Mouse (Mus musculus) stomach, embryonic 15.5 days (tissue): ENCODE data around the gene Ccdc18. TPM values are rescaled to one million over a fixed set of nuclear protein-coding genes. Genes with fewer than 3 reads are reported as not detected.
"Not testable (repeated sequence)": the region's sequence is repeated elsewhere in the genome, so short reads cannot be mapped to it uniquely, and the experiment has no call there.

Experiments
- ATAC-seq: fragments of 200-750 bp; cut with Nextera tagmentation; 2 replicates; pipeline ENCODE4 v1.8.0; 2017; ENCODE audit warnings: low read depth, moderate number of reproducible peaks, moderate TSS enrichment; ENCODE audit not compliant: insufficient read depth, low FRiP score
- H3K27ac ChIP-seq: fragments of 300-500 bp; sonication (generic); 2 replicates; pipeline ENCODE4 v1.5.1; 2015; ENCODE audit warnings: mild to moderate bottlenecking, inconsistent platforms
- H3K27me3 ChIP-seq: fragments of 300-500 bp; sonication (generic); replicated peaks from 2 replicates; pipeline ENCODE4 v1.6.1; 2015; ENCODE audit warnings: inconsistent platforms
- H3K36me3 ChIP-seq: fragments of 300-500 bp; sonication (generic); 2 replicates; pipeline ENCODE4 v1.6.1; 2015; ENCODE audit warnings: inconsistent platforms
- H3K4me1 ChIP-seq: fragments of 300-500 bp; sonication (generic); 2 replicates; pipeline ENCODE4 v1.6.1; 2015; ENCODE audit warnings: inconsistent platforms
- H3K4me2 ChIP-seq: fragments of 300-500 bp; sonication (generic); 2 replicates; pipeline ENCODE4 v1.6.1; 2015; ENCODE audit warnings: mild to moderate bottlenecking, inconsistent platforms
- H3K4me3 ChIP-seq: fragments of 300-500 bp; sonication (generic); replicated peaks from 2 replicates; pipeline ENCODE4 v1.5.1; 2015; ENCODE audit warnings: inconsistent platforms
- H3K9ac ChIP-seq: fragments of 300-500 bp; sonication (generic); 2 replicates; pipeline ENCODE4 v1.6.1; 2015; ENCODE audit warnings: inconsistent platforms
- H3K9me3 ChIP-seq: fragments of 300-500 bp; sonication (generic); 2 replicates; pipeline ENCODE4 v1.6.1; 2016; ENCODE audit warnings: inconsistent platforms
- WGBS: fragments of 180-500 bp; shearing (Covaris S2); methylation state at CpG from one replicate; pipeline ENCODE4 v1.1.7; 2015; 5-methylcytosine and 5-hydroxymethylcytosine counted together
- polyA plus RNA-seq: library from polyadenylated mRNA; unstranded; fragments of >200 nt; fragmentation: Nextera tagmentation; extraction: Ambion mirVana; gene quantifications from 2 replicates; pipeline ENCODE4 v1.2.1, GENCODE M21; 2015

Ccdc18 gene
- polyA plus RNA-seq, 1 experiment from 2014 or later = 8.6 TPM

- no peak for ATAC-seq
- Histone ChIP-seq H3K4me1 (no peaks in the 10 kb centered on the region), H3K27me3 (no peaks in the 10 kb centered on the region), H3K9ac (no peak overlapping the region), H3K4me3 (no peak overlapping the region), H3K9me3 (no peaks in the 10 kb centered on the region), H3K27ac (no peak overlapping the region), H3K4me2 (no peak overlapping the region), H3K36me3 (no peaks in the 10 kb centered on the region)
- 13% methylated on average over 1 of the region's 1 CpGs for WGBS
Observed at GRCm38 (mm10) chr5:108163695-108164094, 31.0 kb downstream of the Ccdc18 start.

- 80% methylated on average over 2 of the region's 2 CpGs for WGBS
Observed at GRCm38 (mm10) chr5:108184050-108184449, 51.4 kb downstream of the Ccdc18 start.

GRCm38 (mm10) chr5:108188967-108189366 is 56.3 kb downstream of the Ccdc18 start:
- Histone ChIP-seq H3K4me1 (no peaks in the 10 kb centered on the region), H3K9me3 (no peaks in the 10 kb centered on the region), H3K36me3 (no peaks in the 10 kb centered on the region), H3K4me3 (no peak overlapping the region), H3K4me2 (no peak overlapping the region), H3K27ac (no peak overlapping the region), H3K9ac (no peak overlapping the region), H3K27me3 (no peaks in the 10 kb centered on the region)
- no peak for ATAC-seq

More at GRCm38 (mm10) chr5:108184050-108184449, 51.4 kb downstream of the Ccdc18 start:
- no peak overlapping the region for H3K4me2 ChIP-seq
- H3K27ac ChIP-seq = no peak overlapping the region
- no peaks in the 10 kb centered on the region for H3K36me3 ChIP-seq
- H3K4me1 ChIP-seq = no peaks in the 10 kb centered on the region
- ATAC-seq = no peak
- H3K9me3 ChIP-seq = no peaks in the 10 kb centered on the region
- H3K4me3 ChIP-seq = no peak overlapping the region
- no peak overlapping the region for H3K9ac ChIP-seq
- no peaks in the 10 kb centered on the region for H3K27me3 ChIP-seq

GRCm38 (mm10) chr5:108206008-108206407 is 73.3 kb downstream of the Ccdc18 start:
- ATAC-seq = no peak
- Histone ChIP-seq H3K27me3 (no peaks in the 10 kb centered on the region), H3K36me3 (no peaks in the 10 kb centered on the region), H3K27ac (no peak overlapping the region), H3K9me3 (no peaks in the 10 kb centered on the region), H3K4me2 (no peak overlapping the region), H3K4me3 (no peak overlapping the region), H3K4me1 (no peaks in the 10 kb centered on the region), H3K9ac (no peak overlapping the region)

- Histone ChIP-seq H3K9ac (no peak overlapping the region), H3K9me3 (no peaks in the 10 kb centered on the region), H3K27me3 (no peaks in the 10 kb centered on the region), H3K4me1 (no peaks in the 10 kb centered on the region), H3K4me3 (no peak overlapping the region), H3K27ac (no peak overlapping the region), H3K36me3 (no peaks in the 10 kb centered on the region), H3K4me2 (no peak overlapping the region)
- no peak for ATAC-seq
- WGBS = 87% methylated on average over 4 of the region's 4 CpGs
Observed at GRCm38 (mm10) chr5:108211512-108211911, 78.8 kb downstream of the Ccdc18 start.

GRCm38 (mm10) chr5:108214928-108215327 is 82.3 kb downstream of the Ccdc18 start:
- H3K4me2 ChIP-seq = no peak overlapping the region
- H3K4me3 ChIP-seq = no peak overlapping the region
- no peaks in the 10 kb centered on the region for H3K4me1 ChIP-seq
- WGBS = 91% methylated on average over 2 of the region's 2 CpGs
- no peak for ATAC-seq
- H3K9me3 ChIP-seq = no peaks in the 10 kb centered on the region
- no peaks in the 10 kb centered on the region for H3K27me3 ChIP-seq
- no peak overlapping the region for H3K27ac ChIP-seq
- no peak overlapping the region for H3K9ac ChIP-seq
- H3K36me3 ChIP-seq = no peaks in the 10 kb centered on the region

GRCm38 (mm10) chr5:108224077-108224476 is 91.4 kb downstream of the Ccdc18 start:
- Histone ChIP-seq H3K9ac (no peak overlapping the region), H3K9me3 (no peaks in the 10 kb centered on the region), H3K4me3 (no peak overlapping the region), H3K27me3 (no peaks in the 10 kb centered on the region), H3K36me3 (no peaks in the 10 kb centered on the region), H3K4me1 (no peaks in the 10 kb centered on the region), H3K4me2 (no peak overlapping the region), H3K27ac (no peak overlapping the region)
- ATAC-seq = no peak

- H3K9me3 ChIP-seq = no peaks in the 10 kb centered on the region
- H3K4me1 ChIP-seq = no peaks in the 10 kb centered on the region
- no peak overlapping the region for H3K27ac ChIP-seq
- H3K4me3 ChIP-seq = no peak overlapping the region
- no peak for ATAC-seq
- no peak overlapping the region for H3K4me2 ChIP-seq
- H3K36me3 ChIP-seq = no peaks in the 10 kb centered on the region
- no peaks in the 10 kb centered on the region for H3K27me3 ChIP-seq
- no peak overlapping the region for H3K9ac ChIP-seq
Observed at GRCm38 (mm10) chr5:108226159-108226558, 93.5 kb downstream of the Ccdc18 start.

- no peak for ATAC-seq
- Histone ChIP-seq H3K27me3 (no peaks in the 10 kb centered on the region), H3K9ac (no peak overlapping the region), H3K27ac (no peak overlapping the region), H3K4me2 (no peak overlapping the region), H3K4me3 (no peak overlapping the region), H3K36me3 (no peaks in the 10 kb centered on the region), H3K4me1 (no peaks in the 10 kb centered on the region), H3K9me3 (no peaks in the 10 kb centered on the region)
- 19% methylated on average over 3 of the region's 3 CpGs for WGBS
Observed at GRCm38 (mm10) chr5:108246314-108246765, 113.7 kb downstream of the Ccdc18 start.

- no peaks in the 10 kb centered on the region for H3K4me1 ChIP-seq
- H3K9ac ChIP-seq = no peak overlapping the region
- H3K36me3 ChIP-seq = no peaks in the 10 kb centered on the region
- no peaks in the 10 kb centered on the region for H3K27me3 ChIP-seq
- WGBS = 48% methylated on average over 2 of the region's 2 CpGs
- no peak overlapping the region for H3K4me3 ChIP-seq
- no peaks in the 10 kb centered on the region for H3K9me3 ChIP-seq
- no peak for ATAC-seq
- no peak overlapping the region for H3K27ac ChIP-seq
- no peak overlapping the region for H3K4me2 ChIP-seq
Observed at GRCm38 (mm10) chr5:108250033-108250432, 117.4 kb downstream of the Ccdc18 start.

- ATAC-seq = no peak
- H3K36me3 ChIP-seq = no peaks in the 10 kb centered on the region
- no peaks in the 10 kb centered on the region for H3K4me1 ChIP-seq
- H3K4me2 ChIP-seq = no peak overlapping the region
- no peaks in the 10 kb centered on the region for H3K9me3 ChIP-seq
- H3K4me3 ChIP-seq = no peak overlapping the region
- H3K27ac ChIP-seq = no peak overlapping the region
- WGBS = 80% methylated on average over 5 of the region's 5 CpGs
- H3K27me3 ChIP-seq = no peaks in the 10 kb centered on the region
- H3K9ac ChIP-seq = no peak overlapping the region
Observed at GRCm38 (mm10) chr5:108255259-108255658, 122.6 kb downstream of the Ccdc18 start.

GRCm38 (mm10) chr5:108262722-108263121 is 130.0 kb downstream of the Ccdc18 start:
- peak; percentile 50; the same call in 1 of the 2 replicates for ATAC-seq
- H3K36me3 ChIP-seq = no peaks in the 10 kb centered on the region
- H3K4me3 ChIP-seq = no peak overlapping the region
- H3K4me1 ChIP-seq = no peaks in the 10 kb centered on the region
- 28% methylated on average over 4 of the region's 4 CpGs for WGBS
- H3K9me3 ChIP-seq = no peaks in the 10 kb centered on the region
- H3K27ac ChIP-seq = no peak overlapping the region
- H3K4me2 ChIP-seq = no peak overlapping the region
- H3K27me3 ChIP-seq = no peaks in the 10 kb centered on the region
- no peak overlapping the region for H3K9ac ChIP-seq

- H3K36me3 ChIP-seq, H3K9me3 ChIP-seq, H3K27me3 ChIP-seq, H3K4me2 ChIP-seq, H3K4me3 ChIP-seq, H3K4me1 ChIP-seq, H3K9ac ChIP-seq, ATAC-seq, H3K27ac ChIP-seq: not testable (repeated sequence)
- 76% methylated on average over 1 of the region's 1 CpGs for WGBS
Observed at GRCm38 (mm10) chr5:108263785-108264184, 131.1 kb downstream of the Ccdc18 start.
